Mouse (Mus musculus): Measurements from ENCODE around the gene Ago1.

DNA sequence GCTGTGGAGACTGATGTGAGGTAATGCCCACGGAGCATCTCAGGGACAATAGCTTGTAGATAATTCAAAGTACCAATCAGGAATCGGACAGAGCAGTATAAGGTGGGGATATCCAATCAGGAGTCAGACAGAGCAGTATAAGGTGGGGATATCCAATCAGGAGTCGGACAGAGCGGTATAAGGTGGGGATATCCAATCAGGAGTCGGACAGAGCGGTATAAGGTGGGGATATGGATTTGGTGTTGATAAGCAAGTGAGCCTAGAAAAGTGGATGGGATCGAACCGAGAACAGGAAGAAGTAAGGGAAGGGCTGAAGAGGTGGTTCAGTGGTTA, 34.6 kb upstream of the Ago1 start:
- TF ChIP-seq POLR2A (IDR thresholded peaks at IDR 0.05; ENCODE audit: low read depth, low read length) (no peak), CTCF (IDR thresholded peaks at IDR 0.05; ENCODE audit: borderline replicate concordance, insufficient read depth, low read length) (no peak)

Measured in embryonic fibroblast, embryonic 13.5 days (primary cell).